Mouse (Mus musculus) lung, adult 2 months (tissue): Measurements from ENCODE around the gene Arhgef12.

Experiments
- CTCF ChIP-seq: fragments of 200-500 bp; IDR thresholded peaks from 2 replicates; pipeline ENCODE4 v1.5.1; 2011; ENCODE audit warnings: mild to moderate bottlenecking, low read length, control low read depth; ENCODE audit not compliant: insufficient read depth
- POLR2A ChIP-seq: fragments of 200-500 bp; IDR thresholded peaks from 2 replicates; pipeline ENCODE4 v1.6.1; 2011; ENCODE audit warnings: low read depth, mild to moderate bottlenecking, control low read depth, low read length, borderline replicate concordance; ENCODE audit errors: extremely low read depth

DNA sequence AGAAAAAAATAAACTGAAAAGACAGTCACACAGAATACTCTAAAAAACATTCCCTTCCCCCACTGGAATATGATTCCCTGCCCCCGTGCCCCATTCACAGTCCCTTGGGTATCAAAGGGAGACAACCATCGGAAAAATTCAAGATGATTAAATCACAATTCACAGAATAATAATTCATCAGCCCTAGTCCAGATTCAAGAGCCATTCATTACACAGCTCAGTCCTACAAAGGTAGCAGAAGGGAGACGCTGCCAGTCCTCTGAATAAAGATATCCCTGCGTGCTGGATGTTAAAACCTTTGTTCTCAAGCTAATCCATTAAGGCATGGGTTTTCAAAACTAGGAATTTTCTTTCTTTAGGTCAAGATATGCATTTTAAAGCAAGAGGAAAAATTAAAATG lies 36.5 kb downstream of the Arhgef12 start:
- no peak for TF ChIP-seq CTCF
- no peak for TF ChIP-seq POLR2A
